Mouse (Mus musculus): Measurements from ENCODE around the gene Mpzl3.

- no peak for TF ChIP-seq EP300 (IDR thresholded peaks at IDR 0.05; ENCODE audit: low read depth)
- TF ChIP-seq CTCF (IDR thresholded peaks at IDR 0.05; ENCODE audit: low read depth), result no peak
These were observed 39.1 kb upstream of the Mpzl3 start for GRCm38 (mm10) chr9:45015841-45016240.

All from liver, embryonic 14.5 days (tissue).